Mouse (Mus musculus): Measurements from ENCODE around the gene Slc24a4.

DNA sequence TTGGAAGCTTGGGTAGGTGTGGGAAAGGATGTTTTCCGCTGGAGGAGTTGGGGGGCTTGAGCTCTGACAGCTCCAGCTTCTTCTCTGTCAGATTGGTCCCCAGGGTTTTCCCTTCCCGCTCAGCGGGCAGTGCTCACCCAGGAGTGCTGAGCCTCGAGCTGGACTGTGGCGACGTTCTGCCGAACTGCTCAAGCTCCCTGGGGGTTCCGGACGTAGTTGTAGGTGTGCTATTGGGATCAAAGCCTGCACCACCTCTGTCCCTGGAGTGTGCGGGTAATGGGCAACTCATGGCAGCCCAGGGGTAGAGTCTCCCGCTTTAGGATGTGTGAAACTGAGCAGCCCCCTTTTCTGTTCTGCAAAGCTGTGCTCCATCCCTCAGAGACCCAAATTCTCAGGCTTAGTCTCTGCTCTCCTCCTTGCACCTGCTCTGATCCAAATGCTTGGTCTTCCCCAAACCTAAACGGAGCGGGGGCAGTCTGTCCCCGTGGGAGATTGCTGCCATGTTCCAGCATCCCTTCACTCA is 1.0 kb downstream of the Slc24a4 start:
- TF ChIP-seq CTCF (IDR thresholded peaks at IDR 0.05; ENCODE audit: low read depth, low read length) = no peak
- TF ChIP-seq GATA1 (IDR thresholded peaks at IDR 0.05; ENCODE audit: borderline replicate concordance, low read length) = no peak
- no peak for TF ChIP-seq POLR2AphosphoS5 (IDR thresholded peaks at IDR 0.05; ENCODE audit: insufficient replicate concordance, low read depth, low read length)
- no peak for TF ChIP-seq TAL1 (conservative IDR thresholded peaks at IDR 0.05; ENCODE audit: low read depth, low read length)

Measured in G1E (cell line).